Mouse (Mus musculus) forebrain, embryonic 10.5 days (tissue): ENCODE data around the gene Tmem266. TPM values are rescaled to one million over a fixed set of nuclear protein-coding genes. Genes with fewer than 3 reads are reported as not detected.
A peak's percentile ranks its signal among the peaks of the same experiment; 100 is the strongest.

Experiments used
- DNase-seq: peaks from one replicate; pipeline ENCODE4 v3.0.0-alpha.2; 2017; ENCODE audit warnings: low spot score; ENCODE audit errors: extremely low spot score
- H3K27ac ChIP-seq: fragments of 300-500 bp; sonication (generic); 2 replicates; pipeline ENCODE4 v1.5.1; 2016; ENCODE audit warnings: mild to moderate bottlenecking
- H3K27me3 ChIP-seq: fragments of 300-500 bp; sonication (generic); 2 replicates; pipeline ENCODE4 v1.6.1; 2016; ENCODE audit warnings: mild to moderate bottlenecking; ENCODE audit not compliant: poor library complexity, severe bottlenecking
- H3K36me3 ChIP-seq: fragments of 300-500 bp; sonication (generic); replicated peaks from 2 replicates; pipeline ENCODE4 v1.6.1; 2016; ENCODE audit warnings: mild to moderate bottlenecking, moderate library complexity
- H3K4me1 ChIP-seq: fragments of 300-500 bp; sonication (generic); 2 replicates; pipeline ENCODE4 v1.6.1; 2016
- H3K4me3 ChIP-seq: fragments of 300-500 bp; sonication (generic); 2 replicates; pipeline ENCODE4 v1.5.1; 2016; ENCODE audit warnings: mild to moderate bottlenecking, moderate library complexity
- H3K9me3 ChIP-seq: fragments of 300-500 bp; sonication (generic); 2 replicates; pipeline ENCODE4 v1.6.1; 2016; ENCODE audit warnings: mild to moderate bottlenecking, moderate library complexity
- WGBS: fragments of 180-500 bp; shearing (Covaris S2); methylation state at CpG from one replicate; pipeline ENCODE4 v1.1.7; 2016; 5-methylcytosine and 5-hydroxymethylcytosine counted together
- polyA plus RNA-seq: library from polyadenylated mRNA; unstranded; fragments of >200 nt; fragmentation: Nextera tagmentation; extraction: Ambion mirVana; gene quantifications from 2 replicates; pipeline ENCODE4 v1.2.1, GENCODE M21; 2016

Tmem266 gene
- polyA plus RNA-seq, 1 experiment from 2014 or later, result 0.72 TPM

- H3K9me3 ChIP-seq, result no peaks in the 10 kb centered on the region
- WGBS, result 93% methylated on average over 7 of the region's 7 CpGs
- DNase-seq, result no peak
These were observed 18.6 kb downstream of the Tmem266 start for GRCm38 (mm10) chr9:55345332-55345731.

DNA sequence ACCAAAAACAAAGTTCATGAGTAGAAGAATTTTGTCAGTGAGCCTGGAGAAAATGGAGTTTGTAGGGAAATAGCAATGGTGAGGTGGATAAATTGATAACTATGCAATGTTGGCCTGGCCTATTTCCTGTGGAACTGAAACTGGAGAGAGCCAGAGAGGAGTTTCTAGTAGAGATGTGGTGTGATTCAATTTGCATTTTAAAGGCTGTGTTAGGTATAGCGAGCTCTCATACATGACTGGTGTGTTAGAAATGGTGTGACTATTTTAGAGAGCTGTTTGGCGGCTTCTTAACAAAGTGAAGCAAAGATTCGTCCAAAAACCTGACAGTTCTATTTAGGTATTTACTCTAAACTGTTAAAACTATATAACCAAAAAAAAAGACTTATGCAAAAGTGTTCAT is 22.0 kb downstream of the Tmem266 start:
- no peak overlapping the region for H3K4me3 ChIP-seq
- no peak overlapping the region for H3K27ac ChIP-seq
- H3K9me3 ChIP-seq, result no peaks in the 10 kb centered on the region
- H3K4me1 ChIP-seq, result no peaks in the 10 kb centered on the region
- no peaks in the 10 kb centered on the region for H3K27me3 ChIP-seq
- DNase-seq, result no peak
- no peaks in the 10 kb centered on the region for H3K36me3 ChIP-seq
- WGBS, result 89% methylated on average over 3 of the region's 3 CpGs

More at GRCm38 (mm10) chr9:55345332-55345731, 18.6 kb downstream of the Tmem266 start:
- H3K27me3 ChIP-seq, result no peaks in the 10 kb centered on the region
- no peak overlapping the region for H3K4me3 ChIP-seq
- no peaks in the 10 kb centered on the region for H3K36me3 ChIP-seq
- H3K27ac ChIP-seq, result no peak overlapping the region
- H3K4me1 ChIP-seq, result no peaks in the 10 kb centered on the region

GRCm38 (mm10) chr9:55354686-55355085 is 28.0 kb downstream of the Tmem266 start:
- Histone ChIP-seq H3K9me3 (no peaks in the 10 kb centered on the region), H3K27me3 (no peaks in the 10 kb centered on the region), H3K4me1 (peaks cover 19% of the 10 kb centered on the region), H3K36me3 (no peaks in the 10 kb centered on the region), H3K27ac (no peak overlapping the region), H3K4me3 (no peak overlapping the region)
- WGBS, result 91% methylated on average over 3 of the region's 3 CpGs
- DNase-seq, result no peak

DNA sequence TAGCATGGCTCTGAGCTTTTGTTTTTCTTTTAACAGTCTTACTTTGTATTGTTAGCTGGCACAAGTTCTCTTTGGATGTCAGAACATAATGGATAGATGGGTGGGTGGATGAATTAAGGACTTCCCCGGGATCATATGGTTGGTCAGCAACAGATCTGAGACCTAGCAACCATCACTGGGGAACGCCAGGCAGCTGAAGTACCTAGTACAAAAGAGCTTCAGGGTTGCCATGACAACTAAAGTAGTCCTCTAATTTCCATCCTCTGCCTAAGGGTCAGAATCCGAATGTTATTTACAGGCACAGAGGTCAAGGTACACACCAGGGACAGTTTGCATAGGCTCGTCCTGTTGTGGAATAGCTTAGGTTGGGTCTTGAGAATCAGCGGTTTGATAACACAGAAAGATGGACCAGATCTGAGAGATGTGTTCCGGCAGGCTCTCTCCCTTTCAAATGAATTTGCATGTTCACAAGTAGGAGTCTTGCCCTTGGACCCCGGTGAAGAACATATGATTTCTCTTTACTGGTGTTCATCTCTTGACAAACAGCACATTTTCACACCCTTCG is 28.6 kb downstream of the Tmem266 start:
- DNase-seq, result peak; percentile 29
- peaks cover 19% of the 10 kb centered on the region for H3K4me1 ChIP-seq
- H3K27me3 ChIP-seq, result no peaks in the 10 kb centered on the region
- 57% methylated on average over 8 of the region's 8 CpGs for WGBS
- H3K4me3 ChIP-seq, result no peak overlapping the region
- H3K27ac ChIP-seq, result no peak overlapping the region
- H3K36me3 ChIP-seq, result no peaks in the 10 kb centered on the region
- no peaks in the 10 kb centered on the region for H3K9me3 ChIP-seq

GRCm38 (mm10) chr9:55357164-55357563 is 30.5 kb downstream of the Tmem266 start:
- no peak for DNase-seq
- no peaks in the 10 kb centered on the region for H3K9me3 ChIP-seq
- H3K27ac ChIP-seq, result no peak overlapping the region
- no peaks in the 10 kb centered on the region for H3K36me3 ChIP-seq
- peaks cover 19% of the 10 kb centered on the region for H3K4me1 ChIP-seq
- no peaks in the 10 kb centered on the region for H3K27me3 ChIP-seq
- 96% methylated on average over 1 of the region's 1 CpGs for WGBS
- H3K4me3 ChIP-seq, result no peak overlapping the region

DNA sequence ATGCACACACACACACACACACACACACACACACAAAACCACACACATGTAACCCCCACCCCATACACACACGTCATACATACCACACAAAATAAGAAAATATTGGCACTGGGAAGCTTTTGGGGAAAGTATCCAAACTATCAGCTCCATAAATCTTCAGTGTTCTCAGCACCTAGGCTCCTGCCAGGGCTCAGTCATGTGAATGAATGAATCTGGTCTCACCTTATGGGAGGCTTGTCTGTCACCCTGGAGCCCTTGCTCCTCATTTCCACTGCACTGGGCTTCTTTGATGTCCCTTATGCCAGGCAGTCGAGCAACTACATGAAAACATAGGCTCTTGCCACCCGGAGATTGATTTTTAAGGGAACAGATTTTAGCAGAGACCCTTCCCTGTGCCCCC is 33.7 kb downstream of the Tmem266 start:
- no peak for DNase-seq
- 88% methylated on average over 3 of the region's 3 CpGs for WGBS
- no peak overlapping the region for H3K4me3 ChIP-seq

DNA sequence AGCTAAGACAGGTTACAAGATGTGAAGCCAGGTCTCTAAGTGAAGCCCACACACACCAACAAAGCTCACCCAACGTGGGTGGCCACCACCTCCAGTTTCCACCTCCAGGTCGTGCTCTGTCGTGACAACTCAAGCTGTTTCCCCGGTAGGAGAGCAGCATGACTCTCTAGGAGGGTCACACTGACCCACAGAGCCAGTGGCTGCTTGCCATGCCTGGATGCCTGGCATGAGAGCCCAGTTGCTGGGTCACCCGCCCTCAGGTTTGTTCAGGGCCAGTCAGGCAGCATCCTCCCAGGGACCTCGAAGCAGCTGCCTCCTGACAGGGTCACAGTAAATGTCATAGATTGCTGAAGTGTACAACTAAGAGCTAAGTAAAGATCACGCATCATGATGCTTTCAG is 34.1 kb downstream of the Tmem266 start:
- no peak for DNase-seq
- 66% methylated on average over 7 of the region's 7 CpGs for whole genome bisulfite sequencing
- H3K9me3 ChIP-seq, result no peaks in the 10 kb centered on the region

More for the DNA sequence above, 33.7 kb downstream of the Tmem266 start:
- Histone ChIP-seq H3K27ac (no peak overlapping the region), H3K4me1 (peaks cover 7% of the 10 kb centered on the region), H3K27me3 (no peaks in the 10 kb centered on the region), H3K36me3 (no peaks in the 10 kb centered on the region), H3K9me3 (no peaks in the 10 kb centered on the region)

GRCm38 (mm10) chr9:55361969-55362368 is 35.3 kb downstream of the Tmem266 start:
- Histone ChIP-seq H3K27me3 (no peaks in the 10 kb centered on the region), H3K36me3 (no peaks in the 10 kb centered on the region), H3K9me3 (no peaks in the 10 kb centered on the region), H3K4me1 (0 out of 2 replicates have a peak, but pooled peaks cover 3% of the 10 kb centered on the region), H3K27ac (no peak overlapping the region), H3K4me3 (no peak overlapping the region)
- DNase-seq, result no peak
- 91% methylated on average over 5 of the region's 5 CpGs for WGBS

More for the DNA sequence above, 34.1 kb downstream of the Tmem266 start:
- H3K27ac ChIP-seq, result no peak overlapping the region
- H3K4me1 ChIP-seq, result peaks cover 5% of the 10 kb centered on the region; the same call in 1 of the 2 replicates
- H3K27me3 ChIP-seq, result no peaks in the 10 kb centered on the region
- H3K4me3 ChIP-seq, result no peak overlapping the region
- H3K36me3 ChIP-seq, result no peaks in the 10 kb centered on the region

DNA sequence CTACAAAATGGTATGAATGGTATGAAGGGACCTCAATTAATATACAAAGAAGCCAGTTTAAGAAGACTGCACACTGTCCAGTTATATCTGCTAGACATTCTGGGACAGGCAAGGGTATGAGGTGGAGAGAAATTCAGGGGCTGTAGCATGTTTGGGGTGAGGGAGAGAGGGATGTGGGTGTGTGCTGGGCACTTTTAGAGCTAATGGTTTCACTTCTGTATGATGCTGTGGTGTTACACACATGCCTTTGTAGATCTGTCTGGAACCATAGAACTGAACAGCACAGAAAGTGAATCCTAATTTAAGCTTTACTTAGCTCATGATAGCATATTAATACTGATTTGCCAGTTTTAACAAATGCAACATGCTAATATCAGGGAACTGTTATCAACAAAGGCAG is 37.0 kb downstream of the Tmem266 start:
- 0 out of 2 replicates have a peak, but pooled peaks cover 3% of the 10 kb centered on the region for H3K4me1 ChIP-seq
- no peak overlapping the region for H3K27ac ChIP-seq
- no peak overlapping the region for H3K4me3 ChIP-seq
- no peak for DNase-seq
- no peaks in the 10 kb centered on the region for H3K36me3 ChIP-seq
- H3K27me3 ChIP-seq, result no peaks in the 10 kb centered on the region
- no peaks in the 10 kb centered on the region for H3K9me3 ChIP-seq

GRCm38 (mm10) chr9:55368011-55368410 is 41.3 kb downstream of the Tmem266 start:
- H3K4me1 ChIP-seq, result 0 out of 2 replicates have a peak, but pooled peaks cover 3% of the 10 kb centered on the region
- no peaks in the 10 kb centered on the region for H3K9me3 ChIP-seq
- 57% methylated on average over 3 of the region's 3 CpGs for WGBS
- no peak overlapping the region for H3K4me3 ChIP-seq
- no peaks in the 10 kb centered on the region for H3K36me3 ChIP-seq
- no peak for DNase-seq
- H3K27me3 ChIP-seq, result no peaks in the 10 kb centered on the region
- no peak overlapping the region for H3K27ac ChIP-seq

GRCm38 (mm10) chr9:55371908-55372307 is 45.2 kb downstream of the Tmem266 start:
- Histone ChIP-seq H3K9me3 (no peaks in the 10 kb centered on the region), H3K27ac (no peak overlapping the region), H3K4me3 (no peak overlapping the region), H3K27me3 (no peaks in the 10 kb centered on the region), H3K4me1 (no peaks in the 10 kb centered on the region), H3K36me3 (no peaks in the 10 kb centered on the region)
- no peak for DNase-seq
- 82% methylated on average over 7 of the region's 7 CpGs for WGBS

- DNase-seq, result no peak
- H3K9me3 ChIP-seq, result no peaks in the 10 kb centered on the region
- H3K36me3 ChIP-seq, result no peaks in the 10 kb centered on the region
- H3K27me3 ChIP-seq, result no peaks in the 10 kb centered on the region
- H3K4me1 ChIP-seq, result no peaks in the 10 kb centered on the region
- no peak overlapping the region for H3K4me3 ChIP-seq
- 88% methylated on average over 10 of the region's 10 CpGs for WGBS
- no peak overlapping the region for H3K27ac ChIP-seq
These were observed 51.0 kb downstream of the Tmem266 start for GRCm38 (mm10) chr9:55377603-55378250.

- WGBS, result 94% methylated on average over 4 of the region's 4 CpGs
- Histone ChIP-seq H3K4me3 (no peak overlapping the region), H3K27ac (no peak overlapping the region), H3K36me3 (no peaks in the 10 kb centered on the region), H3K27me3 (no peaks in the 10 kb centered on the region), H3K4me1 (no peaks in the 10 kb centered on the region), H3K9me3 (no peaks in the 10 kb centered on the region)
- DNase-seq, result no peak
These were observed 54.7 kb downstream of the Tmem266 start for GRCm38 (mm10) chr9:55381456-55381855.
